Mouse (Mus musculus) cerebellum, postnatal 36 days (tissue): ENCODE data around the gene Npdc1.

Source experiments
- DNase-seq, 2 experiments: peaks; one replicate each; pipeline ENCODE4 v3.0.0; 2021 to 2022; ENCODE audit warnings: mixed read lengths in 2 of 2

The Npdc1 gene

DNA sequence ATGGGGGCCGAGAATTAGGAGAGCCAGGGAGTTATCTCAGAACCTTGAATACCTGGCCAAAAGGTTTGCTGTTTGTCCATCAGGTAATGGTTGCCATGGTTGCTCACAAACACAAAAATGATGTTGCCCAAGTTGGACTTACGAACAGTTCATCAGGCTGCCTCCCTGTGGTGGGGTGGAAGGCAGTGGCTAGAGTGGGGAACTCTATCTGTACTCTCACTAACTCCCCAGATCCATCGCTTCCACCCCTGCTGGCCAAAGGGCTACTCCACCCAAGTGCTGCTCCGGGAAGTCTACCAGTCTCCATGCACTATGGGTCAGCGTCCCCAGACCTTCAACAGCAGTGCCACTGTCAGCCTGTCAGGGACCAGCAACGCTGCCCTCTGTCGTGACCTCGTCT lies at the start of gene Npdc1:
Gene Npdc1, plus strand, starts transcription at position 301 of the 400 bp plus-strand sequence.
- no peak for DNase-seq

DNA sequence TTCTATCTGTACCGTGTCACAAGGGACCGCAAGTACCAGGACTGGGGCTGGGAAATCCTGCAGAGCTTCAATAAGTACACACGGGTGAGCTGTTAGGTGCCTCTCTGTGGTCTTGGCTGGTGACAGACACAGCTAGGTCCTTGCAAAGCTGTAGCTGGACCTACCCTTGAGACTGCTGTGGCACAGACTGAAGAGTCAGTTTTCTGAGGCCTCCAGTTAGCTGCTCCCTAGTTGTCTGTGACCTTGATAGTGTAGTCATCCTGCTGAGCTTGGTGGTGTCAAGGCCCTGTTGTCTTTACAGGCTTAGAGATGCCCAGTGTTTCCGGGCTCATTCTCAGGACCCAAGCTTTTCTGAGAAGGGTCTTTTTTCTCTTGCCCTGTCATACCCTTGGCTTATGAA lies 49.7 kb upstream of the Npdc1 start:
- no peak for DNase-seq

DNA sequence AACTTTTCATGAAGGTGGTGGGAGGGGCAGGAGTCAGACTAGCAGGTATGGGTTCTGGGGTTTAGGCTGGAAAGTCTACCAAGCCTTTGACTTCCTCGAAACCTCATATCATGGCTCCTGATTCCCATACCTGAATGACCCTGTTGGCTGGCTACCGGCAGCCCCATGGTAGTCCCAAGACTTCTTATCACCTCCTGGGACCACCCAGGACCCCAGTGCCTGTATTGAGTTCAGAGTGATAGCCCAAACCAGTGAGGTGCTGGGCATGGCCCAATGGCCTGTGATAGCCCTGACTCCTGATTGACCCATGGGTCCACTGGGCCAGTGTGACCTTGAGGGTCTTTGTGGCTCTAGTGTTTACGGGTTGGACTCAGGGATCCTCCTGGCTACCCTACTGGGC lies 48.5 kb upstream of the Npdc1 start:
- DNase-seq, result no peak

DNA sequence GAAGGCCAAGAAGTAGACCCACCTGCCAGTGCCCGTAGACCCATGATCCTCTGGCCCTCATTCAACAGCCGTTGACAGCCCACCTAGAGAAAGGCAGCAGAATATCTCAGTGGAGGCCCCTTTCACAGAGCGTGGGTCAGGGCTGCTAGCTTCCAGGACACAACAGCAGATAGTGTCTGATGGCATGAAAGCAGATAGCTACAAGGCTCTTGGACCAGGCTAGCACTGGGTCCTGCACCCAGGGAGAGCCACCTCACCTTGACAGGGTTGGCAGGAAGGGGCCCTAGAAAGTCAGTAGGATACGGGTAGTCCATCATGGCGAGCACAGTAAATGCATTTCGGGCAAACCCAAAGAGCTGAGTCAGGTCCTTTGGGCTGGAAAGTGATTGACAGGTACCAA lies 44.9 kb upstream of the Npdc1 start:
- DNase-seq, result no peak

DNA sequence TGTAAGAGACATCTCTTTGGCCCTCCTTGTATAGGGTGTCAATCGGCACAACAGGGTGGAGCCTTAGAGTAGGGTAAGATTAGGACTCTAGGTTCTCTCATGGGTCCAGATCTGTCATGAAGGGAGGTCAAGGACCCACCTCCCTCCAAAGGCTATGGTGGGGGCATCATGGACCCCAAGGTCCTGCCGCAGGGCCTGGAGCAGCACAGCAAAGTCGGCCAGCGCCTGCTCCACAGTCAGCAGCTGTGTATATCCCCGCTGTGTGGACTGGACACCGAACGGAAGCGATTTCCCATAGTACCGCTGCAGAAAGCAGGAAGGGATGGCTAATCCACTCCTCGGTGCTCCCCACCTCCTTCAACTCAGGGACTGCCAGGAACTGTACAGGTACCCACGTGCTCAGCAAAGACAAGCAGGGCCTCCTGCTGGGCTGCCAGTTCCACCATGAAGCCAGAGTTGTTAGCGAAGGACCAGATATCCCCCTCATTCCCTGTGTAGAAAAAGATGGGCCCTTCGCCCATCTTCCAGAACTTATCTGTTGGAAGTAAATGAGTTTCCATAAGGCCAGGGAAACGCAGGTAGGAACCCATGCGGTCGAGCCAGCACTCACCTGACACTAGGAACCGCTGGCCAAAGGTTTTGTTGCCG lies 43.6 kb upstream of the Npdc1 start:
- no peak for DNase-seq

DNA sequence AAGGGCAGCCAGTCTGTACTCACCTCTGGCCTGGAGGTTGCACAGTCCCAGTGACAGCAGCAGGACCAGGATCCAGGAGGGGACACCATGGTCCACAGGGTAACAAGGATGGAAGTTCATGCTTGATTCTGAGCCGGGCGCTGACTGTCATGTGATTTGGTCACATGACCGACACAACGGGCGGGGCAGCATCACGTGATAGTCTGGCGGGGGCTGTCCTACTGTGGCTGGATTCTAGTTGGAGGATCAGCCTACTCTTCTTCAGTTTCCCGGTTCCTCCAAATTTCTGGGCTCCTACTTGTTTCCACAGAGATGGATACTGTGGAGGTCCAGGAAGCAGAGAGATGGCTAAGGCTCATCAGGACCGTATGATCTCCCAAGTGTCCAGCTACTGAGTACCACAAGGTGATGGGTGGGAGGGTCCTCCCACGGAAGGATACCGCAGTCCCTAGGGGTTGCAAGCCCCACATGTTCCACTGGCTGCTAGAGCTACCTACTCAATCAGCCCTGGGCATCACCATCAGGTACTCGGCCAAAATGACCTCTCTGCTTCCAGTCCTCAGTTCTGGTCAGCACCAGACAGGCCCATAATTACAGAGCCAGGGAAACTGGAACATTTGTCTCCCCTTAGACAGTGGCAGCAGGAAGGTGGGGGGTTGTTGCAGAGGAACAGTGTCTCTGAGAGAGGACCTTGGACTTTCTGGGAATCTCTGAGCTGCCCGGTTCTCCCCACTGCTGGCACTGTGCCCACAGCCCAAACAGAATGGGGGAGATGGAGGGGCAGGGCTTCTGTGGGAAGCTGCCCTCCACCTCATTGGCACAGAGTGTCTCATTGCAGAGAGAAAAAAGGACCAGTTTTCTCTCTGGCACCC lies 42.7 kb upstream of the Npdc1 start, which contains the start of gene Dpp7:
Gene Dpp7, minus strand, starts transcription at position 152 of the 872 bp plus-strand sequence.
- peak; percentile 87 for DNase-seq

DNA sequence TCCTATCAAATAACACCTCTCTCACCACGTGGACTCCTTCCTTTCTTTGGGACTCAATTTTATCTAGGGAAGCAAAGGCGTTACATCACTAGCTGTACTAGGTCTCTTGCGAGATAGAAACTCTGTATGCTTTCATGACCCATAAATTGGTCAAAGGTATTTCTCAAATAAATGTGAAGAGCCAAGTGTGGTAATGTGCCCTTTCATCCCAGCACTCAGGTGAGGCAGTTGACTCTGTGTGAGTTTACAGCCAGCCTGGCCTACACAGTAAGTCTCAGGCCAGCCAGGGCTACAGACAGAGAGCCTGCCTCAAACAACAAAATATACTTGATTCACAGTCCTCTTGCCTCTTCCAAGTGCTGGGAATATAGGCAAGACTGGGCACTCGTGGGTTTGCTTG lies 39.3 kb upstream of the Npdc1 start:
- no peak for DNase-seq

DNA sequence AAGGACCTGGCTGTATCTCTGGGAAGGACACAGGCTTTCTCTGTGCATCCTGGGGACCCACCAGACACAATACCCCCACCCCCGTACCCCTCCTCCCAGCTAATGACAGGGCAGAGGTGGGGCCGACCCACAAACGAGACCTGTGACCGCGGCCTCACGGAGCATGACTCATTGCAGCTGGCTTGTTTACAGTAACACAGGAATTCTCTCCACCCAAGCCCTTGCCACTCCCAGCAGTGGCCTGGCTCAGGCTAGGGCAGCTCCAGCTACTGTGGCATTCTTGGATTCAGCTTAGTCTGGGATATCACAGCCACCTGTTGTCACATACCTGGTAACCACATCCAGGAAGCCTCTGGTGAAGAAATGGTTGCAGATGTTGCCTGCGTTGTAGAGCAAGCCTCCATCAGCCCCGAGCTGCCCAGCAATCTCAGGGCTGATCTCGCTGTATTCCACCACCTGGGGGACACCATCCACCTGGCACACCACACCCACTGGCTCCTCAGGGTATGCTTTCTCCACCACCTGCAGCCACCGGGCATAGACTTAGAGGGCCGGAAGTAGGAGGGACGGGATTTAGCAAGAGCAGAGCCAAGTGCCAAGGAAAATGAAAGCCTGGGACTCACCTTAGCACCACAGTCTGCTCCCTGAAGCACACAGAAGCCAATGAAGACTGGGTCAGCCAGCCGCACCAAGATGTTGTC lies 35.5 kb upstream of the Npdc1 start:
- no peak for DNase-seq

DNA sequence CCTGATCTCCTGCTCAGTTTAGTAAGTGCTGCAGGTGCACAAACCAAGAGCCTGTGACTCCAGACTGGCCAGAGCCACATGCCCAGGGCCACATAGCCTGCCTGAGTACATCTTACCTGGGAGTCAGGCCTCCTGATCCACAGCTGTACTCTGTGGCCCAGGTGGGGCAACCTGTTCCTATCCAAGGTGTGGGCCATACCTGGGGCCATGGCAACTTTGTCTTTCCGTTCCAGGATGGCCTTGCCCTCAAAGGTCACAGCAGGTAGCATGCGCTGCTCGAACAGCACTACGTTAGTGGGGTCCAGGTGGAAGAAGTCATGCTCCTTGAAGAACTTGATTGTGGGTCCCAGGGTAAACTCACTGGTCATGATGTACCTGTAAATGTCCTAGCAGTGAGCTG lies 34.8 kb upstream of the Npdc1 start:
- DNase-seq, result no peak

DNA sequence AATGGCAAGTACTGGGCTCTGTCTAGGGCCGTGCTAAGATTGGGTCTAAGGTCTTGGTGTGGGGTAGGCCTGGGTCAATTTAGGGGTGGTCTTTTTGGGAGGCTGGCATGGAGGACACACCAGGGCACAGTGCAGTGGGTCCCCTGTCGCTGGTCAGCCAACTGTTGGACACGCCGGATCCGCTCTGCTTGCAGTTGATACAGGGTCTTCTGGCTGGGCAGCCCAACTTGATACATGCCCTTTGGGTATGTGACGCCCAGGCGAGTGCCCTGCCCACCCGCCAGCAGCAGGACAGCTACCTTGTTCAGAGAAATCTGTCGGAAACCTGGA lies 34.4 kb upstream of the Npdc1 start:
- no peak for DNase-seq

DNA sequence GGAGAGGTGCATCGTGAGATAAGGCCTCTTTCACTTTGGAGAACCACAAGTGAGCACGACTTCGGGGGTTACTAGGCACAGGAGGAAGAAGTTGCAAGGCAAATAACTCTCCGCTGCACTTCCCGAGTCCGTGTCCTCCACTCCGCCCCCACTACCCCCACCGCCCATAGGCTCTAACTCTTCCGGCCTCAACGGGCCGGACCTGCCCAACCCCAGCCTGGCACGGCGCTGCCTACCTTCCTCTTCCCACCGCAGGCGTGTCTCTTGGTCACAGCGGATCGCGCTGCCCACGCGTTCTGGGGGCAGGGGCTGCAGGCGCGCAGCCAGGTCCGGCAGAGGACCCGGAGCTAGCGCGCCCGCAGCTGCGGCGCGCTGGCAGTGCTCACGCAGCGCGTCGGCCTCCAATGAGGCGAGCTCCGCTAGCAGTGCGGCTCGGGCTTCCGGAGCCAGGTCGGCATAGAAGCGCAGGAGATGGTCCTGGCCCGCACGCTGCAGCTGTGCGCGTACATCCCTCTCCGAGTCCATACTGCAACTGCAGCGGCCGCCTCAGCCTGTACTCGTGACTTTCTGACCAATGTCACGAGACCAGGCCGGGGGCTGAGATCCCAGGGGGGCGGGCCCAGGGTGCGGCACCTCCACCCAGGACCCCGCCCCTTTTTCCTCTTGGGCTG lies 33.9 kb upstream of the Npdc1 start, which contains the start of gene Uap1l1:
Gene Uap1l1, minus strand, starts transcription at position 592 of the 671 bp plus-strand sequence.
- DNase-seq, result peak; percentile 31 to 53

DNA sequence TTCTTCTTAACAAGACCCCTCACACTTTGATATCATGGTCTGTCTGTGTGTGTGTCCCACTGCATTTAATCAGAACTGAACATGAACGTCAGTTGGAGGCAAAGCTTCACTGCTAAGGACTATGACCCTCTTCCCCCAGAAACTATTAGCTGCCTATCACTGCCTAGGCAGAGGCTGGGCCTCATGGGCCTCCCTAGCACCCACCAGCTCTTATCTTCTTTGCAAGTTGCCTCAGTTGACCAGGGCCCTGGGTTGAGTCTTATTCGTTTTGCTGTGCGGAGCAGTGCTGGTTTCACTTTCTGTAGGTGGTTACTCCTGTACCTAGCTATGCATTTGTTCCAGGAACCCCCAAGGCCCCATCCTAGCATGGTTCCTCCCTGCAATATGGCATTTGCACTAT lies 29.2 kb upstream of the Npdc1 start:
- DNase-seq, result no peak

DNA sequence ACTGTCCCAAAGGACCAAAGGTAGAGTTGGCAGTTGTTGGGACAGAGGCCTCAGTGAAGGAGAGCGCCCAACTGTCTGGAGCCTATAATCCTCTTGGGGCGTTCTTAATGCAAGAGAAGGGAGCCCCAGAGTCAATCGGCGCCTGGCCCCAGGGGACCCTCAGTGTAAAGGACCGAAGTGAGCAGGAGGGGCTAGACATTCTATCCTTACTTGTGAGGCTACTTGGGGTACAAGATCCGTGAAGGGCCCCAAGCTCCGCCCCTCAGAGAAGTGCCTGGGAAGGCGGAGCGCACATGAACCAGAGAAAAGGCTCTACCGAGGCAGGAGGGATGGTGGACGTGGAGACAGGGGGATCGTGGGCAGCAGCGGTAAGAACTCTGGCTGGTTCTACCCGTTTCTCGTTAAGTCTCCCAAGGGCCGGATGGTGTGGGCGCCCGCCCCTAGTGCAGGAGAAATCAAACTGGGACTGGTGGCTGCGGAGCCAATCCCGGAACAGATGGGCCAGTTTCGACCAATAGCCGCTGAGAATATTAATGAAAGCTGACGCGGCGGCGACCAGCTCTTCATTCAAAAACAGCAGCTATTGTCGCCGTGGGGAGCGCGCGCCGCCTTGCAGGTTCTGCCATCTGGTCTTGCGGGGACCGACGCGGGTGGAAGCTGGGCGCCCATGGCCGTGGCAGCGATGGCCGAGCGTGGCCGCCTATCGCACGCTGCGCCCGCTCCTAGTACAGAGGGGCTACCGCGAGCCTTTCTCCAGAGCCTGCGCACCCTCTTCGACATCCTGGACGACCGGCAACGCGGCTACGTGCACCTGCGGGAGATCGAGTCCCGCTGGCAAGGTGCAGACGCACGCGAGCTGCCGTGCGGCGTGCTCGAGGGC lies 27.1 kb upstream of the Npdc1 start, which contains the start of gene Sapcd2:
Gene Sapcd2, plus strand, starts transcription at position 558 of the 880 bp plus-strand sequence.
- peak; percentile 86 for DNase-seq

DNA sequence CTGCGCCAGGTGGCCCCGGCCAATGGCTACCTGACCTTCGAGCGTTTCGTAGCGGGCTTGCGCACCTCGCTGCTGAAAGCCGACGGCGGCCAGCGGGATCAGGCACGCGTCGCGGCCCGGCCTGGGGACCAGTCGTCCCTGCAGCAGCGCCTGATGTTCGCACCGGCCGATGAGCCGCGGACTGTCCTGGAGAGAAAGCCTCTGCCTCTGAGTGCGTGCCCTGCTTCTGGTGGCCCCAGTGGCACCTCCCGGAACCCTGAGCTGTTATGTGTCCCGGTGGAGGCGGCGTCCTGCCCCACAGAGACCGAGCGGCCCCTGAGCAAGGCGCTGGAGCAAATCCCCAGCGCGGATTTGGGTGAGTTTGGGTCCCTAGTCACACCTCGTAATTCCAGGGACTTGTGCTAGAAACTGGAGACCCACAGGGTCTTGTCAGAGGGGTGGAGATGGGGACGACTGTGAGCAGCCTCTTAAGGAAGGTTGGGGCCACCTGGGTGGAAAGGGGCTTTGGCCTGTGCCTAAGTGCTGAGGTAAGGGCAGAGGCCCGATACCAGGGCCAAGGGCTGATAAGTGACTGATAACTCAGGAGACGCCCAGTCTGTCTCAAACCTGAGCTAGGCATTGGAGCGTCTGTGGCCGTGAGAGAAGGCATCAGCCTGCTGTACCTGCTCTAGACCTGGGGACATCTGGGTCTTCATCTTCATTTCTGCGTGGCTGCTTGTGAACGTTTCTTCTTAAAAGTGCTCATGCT lies 26.3 kb upstream of the Npdc1 start:
- DNase-seq, result no peak

DNA sequence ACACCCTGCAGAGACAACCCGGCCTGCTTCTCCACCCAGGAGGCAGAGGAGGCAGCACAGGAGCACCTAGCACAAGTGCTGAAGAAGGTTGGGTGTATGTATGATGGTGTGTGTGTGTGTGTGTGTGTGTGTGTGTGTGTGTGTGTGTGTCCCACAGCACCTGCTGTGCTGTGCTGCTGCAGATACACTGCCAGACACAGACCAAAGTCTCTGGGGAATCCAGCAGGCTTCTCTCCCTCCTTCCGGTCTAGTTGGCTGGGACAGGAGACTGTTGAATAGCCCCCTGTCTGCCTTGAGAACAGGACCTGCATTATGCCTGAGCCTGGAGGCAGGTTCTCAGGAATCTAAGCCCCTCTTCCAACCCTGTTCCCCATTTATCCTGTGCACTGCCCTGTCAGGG lies 25.7 kb upstream of the Npdc1 start:
- no peak for DNase-seq

DNA sequence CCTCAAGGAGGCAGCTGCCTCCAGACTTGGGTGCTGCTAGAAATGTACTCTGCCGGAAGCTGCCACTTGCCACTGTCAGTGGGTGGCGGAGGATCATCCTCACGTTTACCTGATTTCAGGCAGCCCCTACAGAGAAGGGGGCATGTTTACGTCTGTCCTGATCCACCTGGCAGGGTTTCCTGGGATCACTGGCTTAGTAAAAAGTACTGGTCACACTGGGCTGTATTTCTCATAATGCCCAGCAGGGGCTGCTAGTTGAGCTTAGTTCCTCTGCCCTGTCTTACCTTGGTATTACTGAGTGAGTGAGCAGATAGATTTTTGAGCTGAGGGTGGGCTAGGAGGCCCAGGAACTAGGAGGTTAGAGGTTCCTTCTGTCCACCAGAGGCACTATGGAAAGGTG lies 22.6 kb upstream of the Npdc1 start:
- DNase-seq, result peak; percentile 73 to 77

DNA sequence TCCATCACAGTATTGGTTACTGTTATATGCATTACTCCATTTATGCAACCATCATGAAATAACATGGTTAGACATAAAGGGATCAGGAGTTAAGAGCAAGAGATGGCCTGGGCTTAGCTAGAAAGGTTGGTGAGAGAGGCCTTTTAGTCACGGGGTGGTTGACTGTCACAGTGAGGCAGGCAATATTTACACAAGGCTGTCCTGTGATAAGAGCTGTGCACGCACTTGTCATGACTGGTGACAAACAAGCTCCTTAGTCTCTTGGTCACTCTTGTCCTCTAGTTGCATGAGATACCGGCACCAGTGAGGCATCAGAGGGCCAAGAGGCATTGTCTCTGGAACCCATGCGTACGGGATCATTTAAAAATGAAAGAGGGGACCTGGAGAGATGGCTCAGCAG lies 14.7 kb upstream of the Npdc1 start:
- DNase-seq, result no peak

DNA sequence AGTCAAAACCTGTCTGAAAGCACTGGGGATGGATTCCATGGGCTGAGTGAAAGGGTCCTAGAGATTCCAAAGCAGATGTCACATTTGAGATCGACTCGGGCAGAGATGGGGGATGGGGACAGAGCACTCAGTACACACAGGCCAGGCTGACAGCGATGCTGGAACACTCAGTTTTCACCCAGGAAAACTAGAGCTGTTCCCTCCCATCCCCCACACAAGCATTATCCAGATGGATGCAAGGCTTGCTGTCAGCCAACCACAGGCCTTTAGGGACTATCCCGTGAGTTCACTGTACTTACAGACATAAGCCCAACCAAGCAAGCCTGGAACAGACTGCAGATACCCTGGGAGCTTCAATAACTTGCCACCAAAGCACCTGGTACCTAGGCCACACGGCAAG lies 7.9 kb upstream of the Npdc1 start:
- DNase-seq, result no peak

DNA sequence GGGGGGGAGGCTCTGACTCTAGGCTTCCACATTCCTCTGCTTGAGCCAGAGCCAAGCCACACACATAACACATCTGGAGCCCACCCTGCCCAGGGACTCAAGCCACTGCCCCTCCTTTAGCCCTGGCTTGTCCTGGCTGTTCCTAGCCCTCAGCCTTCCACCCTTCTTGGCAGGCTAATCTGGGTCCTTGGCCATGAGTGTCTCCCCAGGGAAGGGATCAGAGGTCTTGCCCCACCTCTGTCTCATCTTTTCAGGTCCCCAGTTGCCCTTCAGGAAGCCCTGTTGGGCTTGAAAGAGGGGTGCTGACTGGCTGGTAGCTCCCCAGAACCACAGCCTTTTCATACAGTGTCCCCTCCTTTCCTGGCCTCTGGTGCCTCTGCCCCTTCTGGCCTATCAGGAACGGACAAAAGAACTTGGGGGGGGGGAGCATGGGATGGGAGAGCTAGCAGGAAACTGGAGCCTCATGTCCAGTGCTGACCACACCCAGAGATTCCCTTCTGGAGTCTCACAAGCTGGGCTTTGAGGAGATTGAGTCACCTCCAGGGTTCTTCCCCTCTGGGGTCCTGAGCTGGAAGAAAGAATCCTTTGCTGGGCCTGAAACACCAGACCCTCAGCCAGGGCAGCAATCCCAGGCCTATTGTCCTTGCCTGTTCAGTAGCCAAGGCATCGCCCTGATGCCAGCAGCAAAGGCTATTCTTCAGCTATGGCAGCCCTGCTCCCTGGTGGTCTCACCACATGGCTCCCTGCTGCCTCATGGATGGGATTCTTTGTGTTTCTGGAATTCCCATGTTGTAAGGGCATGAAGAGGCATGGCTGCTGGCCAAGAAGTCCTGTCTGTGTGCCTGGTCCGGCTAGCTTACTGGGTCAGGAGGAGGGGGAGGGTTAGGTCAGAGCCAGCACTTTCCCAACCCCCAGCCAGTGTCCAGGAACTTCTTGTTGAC lies 4.6 kb upstream of the Npdc1 start:
- DNase-seq, result peak in 1 of 2 experiments; percentile 39
